Mouse (Mus musculus): ENCODE results near the gene Pax5.
"Not testable (repeated sequence)": the region's sequence is repeated elsewhere in the genome, so short reads cannot be mapped to it uniquely, and the experiment has no call there.

Gene Pax5

GRCm38 (mm10) chr4:44709740-44710700 is at the start of gene Pax5:
Gene Pax5, minus strand, starts transcription at chr4:44710487.
- DNase-seq (ENCODE audit: low read depth, low spot score) = no peak

- DNase-seq (ENCODE audit: low read depth, low spot score) = not testable (repeated sequence)
Observed at GRCm38 (mm10) chr4:44757131-44757530, 46.8 kb upstream of the Pax5 start.

GRCm38 (mm10) chr4:44756134-44756951 is 46.1 kb upstream of the Pax5 start:
- DNase-seq (ENCODE audit: low read depth, low spot score) = peak; percentile 99

DNA sequence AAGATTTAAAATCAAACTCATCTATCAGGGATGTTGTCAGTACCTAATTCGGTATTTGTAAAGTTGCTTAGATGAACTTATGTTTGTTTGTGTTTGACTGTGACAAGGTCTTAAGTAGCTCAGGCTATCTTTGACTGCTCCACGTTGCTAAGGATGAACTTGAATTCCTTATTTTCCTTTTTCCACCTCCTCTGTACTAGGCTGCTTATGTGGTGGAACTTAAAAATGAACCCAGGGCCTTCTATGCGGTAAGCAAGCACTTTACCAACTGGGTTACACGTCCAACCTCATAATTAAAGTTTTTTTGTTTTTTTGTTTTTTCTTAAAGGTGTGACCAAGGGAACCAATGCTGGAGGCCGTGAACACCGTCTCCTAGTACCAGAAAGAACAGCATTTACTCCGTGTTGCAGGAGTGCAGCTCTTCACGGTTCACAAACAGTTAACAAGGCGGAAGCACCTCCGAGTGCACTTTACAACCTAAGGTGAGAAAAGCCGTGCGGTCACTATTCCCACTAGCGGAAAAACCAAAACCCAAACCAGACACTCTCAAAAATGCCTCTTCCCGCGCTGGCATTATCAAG is 45.4 kb upstream of the Pax5 start, which contains the start of gene Zcchc7:
Zcchc7 (plus strand) TSS at position 325 of the 581 bp plus-strand sequence.
- DNase-seq (ENCODE audit: low read depth, low spot score) = no peak

DNA sequence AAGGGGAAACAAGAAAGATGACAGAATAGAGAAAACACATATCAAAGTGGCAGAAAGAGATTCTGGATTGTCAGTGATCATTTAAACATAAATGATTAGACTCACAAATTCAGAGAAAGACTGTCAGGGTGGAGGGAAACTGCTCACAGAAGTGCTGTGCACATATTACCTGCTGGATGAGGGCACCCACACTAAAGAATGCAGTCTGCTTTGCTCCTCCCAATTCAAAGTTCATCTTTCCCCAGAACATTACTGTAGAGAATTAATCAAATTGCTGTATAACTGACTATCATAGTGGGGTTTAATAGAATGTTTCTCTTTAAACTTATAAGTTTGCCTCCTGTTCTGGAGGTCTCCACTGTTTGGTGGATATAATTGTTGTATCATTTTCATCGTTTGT is 30.2 kb upstream of the Pax5 start:
- no peak for DNase-seq (ENCODE audit: low read depth, low spot score)

- DNase-seq (ENCODE audit: low read depth, low spot score) = no peak
Observed at GRCm38 (mm10) chr4:44721237-44721636, 10.9 kb upstream of the Pax5 start.

GRCm38 (mm10) chr4:44720046-44720445 is 9.8 kb upstream of the Pax5 start:
- DNase-seq (ENCODE audit: low read depth, low spot score) = no peak

DNA sequence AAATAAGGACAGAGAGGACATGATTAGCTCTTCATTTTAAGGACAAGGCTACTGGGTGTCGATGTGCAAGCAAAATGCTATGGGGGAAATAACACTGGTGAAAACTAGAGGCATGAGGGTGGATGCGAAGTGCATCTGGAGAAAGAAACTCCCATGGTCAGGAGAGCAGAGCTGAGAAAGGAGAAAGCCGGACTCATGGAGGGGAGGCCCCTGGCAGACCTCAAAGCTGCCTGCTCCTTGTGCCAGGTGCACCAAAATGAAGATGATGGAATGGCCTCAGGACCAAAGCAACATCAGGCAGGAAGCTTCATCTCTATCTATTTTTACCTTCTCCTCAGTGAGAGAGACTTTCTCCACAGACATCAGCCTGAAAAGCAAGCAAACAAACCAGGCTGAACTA is 7.4 kb upstream of the Pax5 start:
- no peak for DNase-seq (ENCODE audit: low read depth, low spot score)

- no peak for DNase-seq (ENCODE audit: low read depth, low spot score)
Observed at GRCm38 (mm10) chr4:44716391-44716790, 6.1 kb upstream of the Pax5 start.

DNA sequence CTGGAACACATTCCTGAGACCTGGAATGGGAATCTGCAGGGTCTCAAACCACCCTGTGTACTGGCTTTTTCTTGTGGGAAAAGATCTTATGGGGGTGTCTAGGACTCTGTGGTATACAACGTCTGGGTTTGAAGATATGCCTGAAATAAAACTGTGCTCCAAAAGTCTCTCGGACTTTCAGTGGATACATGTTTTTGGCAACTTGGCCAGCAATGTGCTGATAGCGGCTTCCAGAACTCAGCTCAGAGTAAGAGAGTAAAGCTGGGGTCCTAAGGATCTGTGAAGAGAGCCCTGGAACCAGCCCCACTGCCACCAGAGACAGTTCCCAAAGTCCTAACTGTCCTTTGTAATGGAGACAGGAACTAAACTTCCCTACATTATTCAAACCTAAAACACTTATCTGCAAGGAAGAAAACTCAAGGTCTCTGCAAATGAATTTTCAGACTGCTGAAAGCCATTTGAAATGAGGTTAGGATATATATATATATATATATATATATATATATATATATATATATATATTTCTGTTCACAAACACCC is 5.4 kb upstream of the Pax5 start:
- DNase-seq (ENCODE audit: low read depth, low spot score) = no peak

DNA sequence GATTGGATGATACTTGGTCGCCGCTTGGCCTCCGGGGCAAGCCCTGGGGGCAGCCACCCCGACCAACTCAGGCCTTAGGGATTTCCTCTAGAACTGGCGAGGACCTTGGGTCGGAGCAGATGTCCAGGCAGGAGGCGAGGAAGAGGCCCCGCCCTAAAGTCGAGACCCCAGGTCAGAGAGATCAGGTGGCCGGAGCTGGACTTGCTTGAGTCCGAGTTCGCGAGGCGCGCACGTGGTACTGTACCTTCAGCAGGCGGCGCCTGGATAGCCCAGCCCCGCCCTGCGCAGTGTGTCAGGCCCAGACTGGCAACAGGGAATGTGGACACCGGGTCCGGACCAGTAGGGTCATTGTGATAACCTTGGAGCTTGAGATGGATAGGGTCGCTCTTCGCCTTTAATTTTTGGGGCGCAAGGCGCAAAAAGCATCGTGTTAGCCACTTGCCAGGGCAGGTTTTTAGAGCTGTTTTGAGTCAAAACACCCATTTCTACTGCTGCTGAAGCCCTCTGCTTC is 3.9 kb upstream of the Pax5 start:
- DNase-seq (ENCODE audit: low read depth, low spot score) = no peak

DNA sequence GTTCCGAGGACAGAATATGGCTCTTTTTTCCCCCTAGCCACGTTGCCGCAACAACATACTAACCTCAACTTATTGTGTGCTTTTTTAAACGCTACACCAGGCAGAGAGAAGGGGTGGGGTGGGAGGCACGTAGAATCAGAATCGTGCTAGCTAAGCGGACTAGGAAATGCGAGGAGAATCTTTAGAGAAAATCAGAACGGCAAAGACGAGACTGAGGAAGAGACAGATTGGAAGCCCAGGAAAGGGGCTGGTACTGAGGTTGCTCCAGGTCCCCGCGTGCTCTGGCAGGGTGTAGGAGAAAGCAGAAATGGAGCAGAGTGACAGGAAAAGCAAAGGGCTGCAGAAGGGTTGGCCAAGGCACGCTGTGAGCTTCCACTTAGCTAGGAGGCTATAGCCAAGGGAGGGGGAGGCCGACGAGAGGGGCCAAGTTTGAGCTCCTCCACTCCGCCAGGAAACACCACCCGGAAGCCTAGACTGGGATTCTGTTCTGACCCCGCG is 3.3 kb upstream of the Pax5 start:
- DNase-seq (ENCODE audit: low read depth, low spot score) = peak; percentile 37

GRCm38 (mm10) chr4:44712786-44713553 is 2.7 kb upstream of the Pax5 start:
- DNase-seq (ENCODE audit: low read depth, low spot score) = no peak

DNA sequence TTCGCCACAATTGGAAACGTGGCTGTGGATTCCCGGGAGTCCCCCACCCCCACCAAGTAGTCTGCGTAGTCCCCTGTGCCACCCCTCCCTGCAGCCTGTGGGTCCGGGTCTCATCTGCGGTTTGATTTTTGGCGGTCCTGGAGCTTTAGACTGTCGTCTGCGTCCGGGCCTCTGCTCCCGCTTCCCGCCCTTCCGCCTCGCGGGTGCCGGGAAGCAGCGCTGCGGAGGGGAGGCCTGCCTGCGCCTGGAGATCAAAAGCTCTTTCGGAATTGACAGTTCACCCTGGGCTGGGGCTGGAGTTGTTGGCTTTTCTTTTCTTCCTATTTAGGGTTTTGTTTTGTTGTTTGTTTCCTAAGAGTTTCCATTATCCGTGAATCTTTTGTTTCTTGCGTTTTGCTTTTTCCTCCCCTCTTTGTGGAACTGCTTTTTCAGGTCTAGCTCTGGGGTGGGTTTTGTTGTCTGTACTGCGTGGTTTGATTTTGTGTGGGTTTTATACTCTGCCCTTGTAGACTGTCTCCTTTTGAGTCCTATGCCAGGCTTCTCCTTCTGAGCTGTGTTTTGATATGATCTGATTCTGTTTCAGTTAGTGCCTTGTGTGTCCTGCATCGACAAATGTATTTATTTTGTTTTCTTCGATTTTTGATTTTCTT is 1.9 kb upstream of the Pax5 start:
- DNase-seq (ENCODE audit: low read depth, low spot score) = peak; percentile 31

- DNase-seq (ENCODE audit: low read depth, low spot score) = no peak
Observed at GRCm38 (mm10) chr4:44711136-44711900, 1.0 kb upstream of the Pax5 start.

DNA sequence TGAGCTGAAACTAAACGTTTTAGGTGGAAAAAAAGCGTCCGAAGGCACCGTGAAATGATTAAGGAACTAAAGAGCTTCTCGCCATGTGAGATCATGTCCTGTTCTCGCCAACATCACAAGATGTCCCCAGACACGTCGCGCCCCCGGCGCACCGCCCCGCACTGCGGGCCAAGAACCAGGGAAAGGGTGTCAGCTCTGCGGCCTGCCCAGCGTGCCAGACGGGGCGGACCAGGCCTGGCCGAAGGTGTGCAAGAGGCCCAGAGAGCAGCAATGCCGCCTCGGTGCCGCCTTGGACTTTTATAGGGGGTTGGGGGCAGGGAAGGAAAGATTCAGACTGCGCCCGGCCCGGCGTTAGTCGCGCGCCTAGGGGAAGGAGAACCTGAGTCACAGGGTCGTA is 412 bp upstream of the Pax5 start:
- peak; percentile 22 for DNase-seq (ENCODE audit: low read depth, low spot score)

GRCm38 (mm10) chr4:44709091-44709695 is 1.1 kb downstream of the Pax5 start:
- no peak for DNase-seq (ENCODE audit: low read depth, low spot score)

DNA sequence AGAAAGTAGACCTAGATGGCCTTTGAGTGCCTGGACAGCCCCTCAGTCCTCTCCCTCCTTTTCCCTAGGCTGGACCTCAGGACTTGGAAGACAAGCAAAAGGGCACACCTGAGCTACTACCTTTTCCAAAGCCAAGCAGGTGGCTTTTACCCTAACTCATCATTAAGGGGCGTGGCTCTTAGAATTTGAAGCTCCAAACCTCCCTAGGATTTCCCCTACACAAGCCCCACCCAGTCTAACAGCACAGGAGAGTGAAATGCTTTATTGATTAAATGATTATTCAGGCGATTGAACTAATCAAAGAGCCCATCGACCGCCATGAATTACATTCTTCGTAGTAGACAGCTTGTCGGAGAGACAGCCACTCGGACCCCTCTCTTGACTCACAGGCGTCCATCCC is 2.0 kb downstream of the Pax5 start:
- DNase-seq (ENCODE audit: low read depth, low spot score) = no peak

GRCm38 (mm10) chr4:44706865-44707264 is 3.4 kb downstream of the Pax5 start:
- DNase-seq (ENCODE audit: low read depth, low spot score) = no peak

Measured in R1 (cell line).